Mouse (Mus musculus): ENCODE data around the gene Grem2. TPM values are rescaled to one million over a fixed set of nuclear protein-coding genes. Genes with fewer than 3 reads are reported as not detected.

The Grem2 gene
- polyA plus RNA-seq, 1 experiment from 2014 or later = 0.33 TPM

- Histone ChIP-seq H3K4me3 (ENCODE audit: low read depth, low read length) (no peak overlapping the region), H3K4me2 (no peak overlapping the region), H3K27me3 (replicated peaks; ENCODE audit: control insufficient read depth, insufficient read depth, low read length) (no peaks in the 10 kb centered on the region), H3K9me3 (ENCODE audit: control insufficient read depth, low read length) (no peaks in the 10 kb centered on the region), H3K27ac (ENCODE audit: low read depth, low read length) (no peak overlapping the region), H3K36me3 (ENCODE audit: control insufficient read depth, insufficient read depth, low read length) (no peaks in the 10 kb centered on the region), H3K9ac (ENCODE audit: low read depth, low read length) (no peak overlapping the region), H3K4me1 (replicated peaks; ENCODE audit: control insufficient read depth, insufficient read depth, low read length) (no peaks in the 10 kb centered on the region)
- ATAC-seq (replicated peaks; ENCODE audit: low FRiP score) = no peak
- 87% methylated on average over 6 of the region's 6 CpGs for WGBS
- DNase-seq (ENCODE audit: low spot score) = no peak
These were observed 76.8 kb downstream of the Grem2 start for GRCm38 (mm10) chr1:174844786-174845185.

GRCm38 (mm10) chr1:174836861-174837260, 84.8 kb downstream of the Grem2 start:
- no peak overlapping the region for H3K4me2 ChIP-seq
- no peak overlapping the region for H3K9ac ChIP-seq (ENCODE audit: low read depth, low read length)
- H3K27ac ChIP-seq (ENCODE audit: low read depth, low read length) = no peak overlapping the region
- H3K36me3 ChIP-seq (ENCODE audit: control insufficient read depth, insufficient read depth, low read length) = no peaks in the 10 kb centered on the region
- DNase-seq (ENCODE audit: low spot score) (no peak), ATAC-seq (replicated peaks; ENCODE audit: low FRiP score) (no peak)
- 0 out of 2 replicates have a peak, but pooled peaks cover 3% of the 10 kb centered on the region for H3K9me3 ChIP-seq (ENCODE audit: control insufficient read depth, low read length)
- H3K4me1 ChIP-seq (replicated peaks; ENCODE audit: control insufficient read depth, insufficient read depth, low read length) = no peaks in the 10 kb centered on the region
- H3K4me3 ChIP-seq (ENCODE audit: low read depth, low read length) = no peak overlapping the region
- 89% methylated on average over 23 of the region's 23 CpGs for WGBS
- H3K27me3 ChIP-seq (replicated peaks; ENCODE audit: control insufficient read depth, insufficient read depth, low read length) = no peaks in the 10 kb centered on the region

GRCm38 (mm10) chr1:174826562-174826961, 95.1 kb downstream of the Grem2 start:
- H3K27me3 ChIP-seq (replicated peaks; ENCODE audit: control insufficient read depth, insufficient read depth, low read length) = no peaks in the 10 kb centered on the region
- no peak overlapping the region for H3K4me2 ChIP-seq
- H3K9ac ChIP-seq (ENCODE audit: low read depth, low read length) = no peak overlapping the region
- H3K4me3 ChIP-seq (ENCODE audit: low read depth, low read length) = no peak overlapping the region
- H3K9me3 ChIP-seq (ENCODE audit: control insufficient read depth, low read length) = no peaks in the 10 kb centered on the region
- H3K27ac ChIP-seq (ENCODE audit: low read depth, low read length) = no peak overlapping the region
- DNase-seq (ENCODE audit: low spot score) (no peak), ATAC-seq (replicated peaks; ENCODE audit: low FRiP score) (no peak)
- no peaks in the 10 kb centered on the region for H3K4me1 ChIP-seq (replicated peaks; ENCODE audit: control insufficient read depth, insufficient read depth, low read length)
- no peaks in the 10 kb centered on the region for H3K36me3 ChIP-seq (ENCODE audit: control insufficient read depth, insufficient read depth, low read length)
- 57% methylated on average over 8 of the region's 8 CpGs for WGBS

- H3K4me1 ChIP-seq (replicated peaks; ENCODE audit: control insufficient read depth, insufficient read depth, low read length) = no peaks in the 10 kb centered on the region
- 60% methylated on average over 4 of the region's 4 CpGs for WGBS
- no peak overlapping the region for H3K27ac ChIP-seq (ENCODE audit: low read depth, low read length)
- ATAC-seq (replicated peaks; ENCODE audit: low FRiP score) (no peak), DNase-seq (ENCODE audit: low spot score) (no peak)
- no peaks in the 10 kb centered on the region for H3K9me3 ChIP-seq (ENCODE audit: control insufficient read depth, low read length)
- H3K4me2 ChIP-seq = no peak overlapping the region
- no peak overlapping the region for H3K9ac ChIP-seq (ENCODE audit: low read depth, low read length)
- no peaks in the 10 kb centered on the region for H3K27me3 ChIP-seq (replicated peaks; ENCODE audit: control insufficient read depth, insufficient read depth, low read length)
- no peaks in the 10 kb centered on the region for H3K36me3 ChIP-seq (ENCODE audit: control insufficient read depth, insufficient read depth, low read length)
- H3K4me3 ChIP-seq (ENCODE audit: low read depth, low read length) = no peak overlapping the region
These were observed 109.8 kb downstream of the Grem2 start for GRCm38 (mm10) chr1:174811846-174812245.

GRCm38 (mm10) chr1:174788617-174789016, 133.0 kb downstream of the Grem2 start:
- no peaks in the 10 kb centered on the region for H3K4me1 ChIP-seq (replicated peaks; ENCODE audit: control insufficient read depth, insufficient read depth, low read length)
- H3K4me3 ChIP-seq (ENCODE audit: low read depth, low read length) = no peak overlapping the region
- no peak overlapping the region for H3K9ac ChIP-seq (ENCODE audit: low read depth, low read length)
- 83% methylated on average over 2 of the region's 2 CpGs for WGBS
- no peaks in the 10 kb centered on the region for H3K36me3 ChIP-seq (ENCODE audit: control insufficient read depth, insufficient read depth, low read length)
- H3K27me3 ChIP-seq (replicated peaks; ENCODE audit: control insufficient read depth, insufficient read depth, low read length) = no peaks in the 10 kb centered on the region
- ATAC-seq (replicated peaks; ENCODE audit: low FRiP score) (no peak), DNase-seq (ENCODE audit: low spot score) (no peak)
- no peak overlapping the region for H3K4me2 ChIP-seq
- no peak overlapping the region for H3K27ac ChIP-seq (ENCODE audit: low read depth, low read length)
- H3K9me3 ChIP-seq (ENCODE audit: control insufficient read depth, low read length) = no peaks in the 10 kb centered on the region

Measured in liver, embryonic 11.5 days (tissue).